Mouse (Mus musculus) lung, postnatal 25 days (tissue): ENCODE data around the gene Matk.

Experiments
- DNase-seq: peaks from one replicate; pipeline ENCODE4 v3.0.0; 2022; ENCODE audit warnings: low spot score

The Matk gene

GRCm38 (mm10) chr10:81287513-81288157 lies 34.9 kb downstream of the Matk start:
- no peak for DNase-seq

GRCm38 (mm10) chr10:81288601-81289000 lies 35.9 kb downstream of the Matk start:
- DNase-seq: no peak

- peak; percentile 72 for DNase-seq
These were observed 36.5 kb downstream of the Matk start for GRCm38 (mm10) chr10:81289278-81289677.

- DNase-seq: peak; percentile 54
These were observed 37.1 kb downstream of the Matk start for GRCm38 (mm10) chr10:81289811-81290210.

GRCm38 (mm10) chr10:81290698-81291460 lies 38.1 kb downstream of the Matk start:
- DNase-seq: peak; percentile 72

- DNase-seq: no peak
These were observed 38.9 kb downstream of the Matk start, which contains the start of gene Tjp3 for GRCm38 (mm10) chr10:81291511-81292104. Gene Tjp3 (minus strand): TSS chr10:81291581.

GRCm38 (mm10) chr10:81292554-81293333 lies 40.0 kb downstream of the Matk start, which contains the start of gene Pip5k1c:
Gene Pip5k1c (plus strand): TSS chr10:81292963.
- peak; percentile 100 for DNase-seq

- no peak for DNase-seq
These were observed 40.7 kb downstream of the Matk start for GRCm38 (mm10) chr10:81293334-81294030.

GRCm38 (mm10) chr10:81294442-81294841 lies 41.7 kb downstream of the Matk start:
- no peak for DNase-seq

GRCm38 (mm10) chr10:81295185-81295584 lies 42.5 kb downstream of the Matk start:
- no peak for DNase-seq

- DNase-seq: no peak
These were observed 44.5 kb downstream of the Matk start for GRCm38 (mm10) chr10:81297246-81297645.

- peak; percentile 87 for DNase-seq
These were observed 45.1 kb downstream of the Matk start for GRCm38 (mm10) chr10:81297845-81298244.

GRCm38 (mm10) chr10:81298369-81299100 lies 45.8 kb downstream of the Matk start:
- peak; percentile 62 for DNase-seq

- no peak for DNase-seq
These were observed 47.0 kb downstream of the Matk start for GRCm38 (mm10) chr10:81299585-81300351.

GRCm38 (mm10) chr10:81300352-81300907 lies 47.7 kb downstream of the Matk start:
- DNase-seq: no peak

GRCm38 (mm10) chr10:81301321-81301720 lies 48.6 kb downstream of the Matk start:
- no peak for DNase-seq

GRCm38 (mm10) chr10:81302288-81302687 lies 49.6 kb downstream of the Matk start:
- DNase-seq: no peak

- no peak for DNase-seq
These were observed 50.1 kb downstream of the Matk start for GRCm38 (mm10) chr10:81302781-81303218.

GRCm38 (mm10) chr10:81303258-81303657 lies 50.5 kb downstream of the Matk start:
- no peak for DNase-seq

GRCm38 (mm10) chr10:81303761-81304160 lies 51.0 kb downstream of the Matk start:
- no peak for DNase-seq
